Mouse (Mus musculus) midbrain, embryonic 16.5 days (tissue): ENCODE measurements around the gene Fam3a. TPM values are rescaled to one million over a fixed set of nuclear protein-coding genes. Genes with fewer than 3 reads are reported as not detected.
A peak's percentile ranks its signal among the peaks of the same experiment; 100 is the strongest.

Source experiments
- ATAC-seq: fragments of 200-750 bp; cut with Nextera tagmentation; 2 replicates; pipeline ENCODE4 v1.8.0; 2017; ENCODE audit warnings: moderate TSS enrichment
- H3K27ac ChIP-seq: fragments of 300-500 bp; sonication (generic); 2 replicates; pipeline ENCODE4 v1.5.1; 2014; ENCODE audit warnings: mild to moderate bottlenecking, low read length, mixed read lengths
- H3K27me3 ChIP-seq: fragments of 300-500 bp; sonication (generic); 2 replicates; pipeline ENCODE4 v1.6.1; 2014; ENCODE audit warnings: low read depth, low read length, mixed read lengths; ENCODE audit not compliant: control insufficient read depth, insufficient read depth
- H3K36me3 ChIP-seq: fragments of 300-500 bp; sonication (generic); 2 replicates; pipeline ENCODE4 v1.6.1; 2014; ENCODE audit warnings: mild to moderate bottlenecking, low read length, moderate library complexity, mixed read lengths; ENCODE audit not compliant: control insufficient read depth, insufficient read depth
- H3K4me1 ChIP-seq: fragments of 300-500 bp; sonication (generic); 2 replicates; pipeline ENCODE4 v1.6.1; 2014; ENCODE audit warnings: mild to moderate bottlenecking, low read length, mixed read lengths; ENCODE audit not compliant: control insufficient read depth, insufficient read depth
- H3K4me2 ChIP-seq: fragments of 300-500 bp; sonication (generic); 2 replicates; pipeline ENCODE4 v1.6.1; 2014; ENCODE audit warnings: mild to moderate bottlenecking, low read length, mixed read lengths
- H3K4me3 ChIP-seq: fragments of 300-500 bp; sonication (generic); 2 replicates; pipeline ENCODE4 v1.5.1; 2014; ENCODE audit warnings: low read depth, mild to moderate bottlenecking, low read length, moderate library complexity, mixed read lengths
- H3K9ac ChIP-seq: fragments of 300-500 bp; sonication (generic); 2 replicates; pipeline ENCODE4 v1.6.1; 2014; ENCODE audit warnings: low read depth, low read length, mixed read lengths
- H3K9me3 ChIP-seq: fragments of 300-500 bp; sonication (generic); replicated peaks from 2 replicates; pipeline ENCODE4 v1.6.1; 2014; ENCODE audit warnings: mild to moderate bottlenecking, low read length, mixed read lengths; ENCODE audit not compliant: control insufficient read depth, poor library complexity, severe bottlenecking
- WGBS: fragments of 180-500 bp; shearing (Covaris S2); extraction: QIAGEN DNeasy Blood & Tissue Kit; methylation state at CpG from one replicate; pipeline ENCODE4 v1.1.7; 2014; 5-methylcytosine and 5-hydroxymethylcytosine counted together
- polyA plus RNA-seq: library from polyadenylated mRNA; unstranded; fragments of >200 nt; fragmentation: Nextera tagmentation; extraction: Ambion mirVana; gene quantifications from 2 replicates; pipeline ENCODE4 v1.2.1, GENCODE M21; 2015

The Fam3a gene
- polyA plus RNA-seq, 1 experiment from 2014 or later, result 33.6 TPM

DNA sequence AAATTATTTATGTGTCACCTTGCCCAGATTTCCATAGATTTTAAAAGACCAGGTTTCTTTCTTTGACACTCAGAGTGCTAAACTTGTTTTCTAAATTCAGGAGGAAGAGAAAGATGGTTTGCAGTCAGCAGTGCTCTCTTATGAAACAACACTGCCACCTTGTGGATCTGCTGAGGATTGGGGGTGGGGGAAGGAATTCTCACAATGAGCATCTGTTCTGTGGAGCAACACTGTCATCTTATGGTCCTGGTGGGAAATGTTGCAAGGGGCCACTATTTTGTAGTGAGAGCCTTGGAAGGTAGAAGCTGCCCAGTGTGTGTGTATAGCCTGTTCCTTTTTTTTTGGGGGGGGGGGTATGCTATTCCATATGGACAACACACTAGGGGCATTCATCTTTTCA, 20.3 kb upstream of the Fam3a start:
- H3K4me2 ChIP-seq, result no peak overlapping the region
- H3K9me3 ChIP-seq, result no peaks in the 10 kb centered on the region
- no peaks in the 10 kb centered on the region for H3K27me3 ChIP-seq
- H3K4me1 ChIP-seq, result no peaks in the 10 kb centered on the region
- ATAC-seq, result peak; percentile 86
- no peak overlapping the region for H3K9ac ChIP-seq
- no peaks in the 10 kb centered on the region for H3K36me3 ChIP-seq
- H3K4me3 ChIP-seq, result no peak overlapping the region
- H3K27ac ChIP-seq, result no peak overlapping the region

DNA sequence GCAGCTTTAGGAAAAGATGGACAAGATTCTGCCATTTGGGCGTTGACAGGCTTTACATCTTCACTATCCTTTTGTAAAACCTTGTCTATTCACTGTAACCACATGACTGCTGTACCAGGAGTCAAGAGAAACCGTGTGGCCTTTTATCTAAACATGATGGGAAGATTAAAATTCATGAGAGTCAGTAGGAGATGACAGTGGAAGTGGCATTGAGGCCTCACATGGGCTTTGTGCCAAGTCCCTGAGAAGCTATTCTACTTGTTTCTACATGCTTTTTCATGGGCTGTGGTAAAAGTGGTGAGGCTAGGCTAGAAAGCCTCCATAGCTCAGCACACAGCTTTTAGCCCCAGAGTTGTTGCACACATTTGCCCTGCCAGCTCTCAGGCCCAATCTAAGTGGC, 15.3 kb upstream of the Fam3a start:
- no peak overlapping the region for H3K9ac ChIP-seq
- no peak for ATAC-seq
- no peak overlapping the region for H3K4me2 ChIP-seq
- no peaks in the 10 kb centered on the region for H3K4me1 ChIP-seq
- H3K27ac ChIP-seq, result no peak overlapping the region
- no peaks in the 10 kb centered on the region for H3K27me3 ChIP-seq
- H3K4me3 ChIP-seq, result no peak overlapping the region
- H3K36me3 ChIP-seq, result no peaks in the 10 kb centered on the region
- H3K9me3 ChIP-seq, result no peaks in the 10 kb centered on the region
- WGBS, result 23% methylated on average over 2 of the region's 2 CpGs

DNA sequence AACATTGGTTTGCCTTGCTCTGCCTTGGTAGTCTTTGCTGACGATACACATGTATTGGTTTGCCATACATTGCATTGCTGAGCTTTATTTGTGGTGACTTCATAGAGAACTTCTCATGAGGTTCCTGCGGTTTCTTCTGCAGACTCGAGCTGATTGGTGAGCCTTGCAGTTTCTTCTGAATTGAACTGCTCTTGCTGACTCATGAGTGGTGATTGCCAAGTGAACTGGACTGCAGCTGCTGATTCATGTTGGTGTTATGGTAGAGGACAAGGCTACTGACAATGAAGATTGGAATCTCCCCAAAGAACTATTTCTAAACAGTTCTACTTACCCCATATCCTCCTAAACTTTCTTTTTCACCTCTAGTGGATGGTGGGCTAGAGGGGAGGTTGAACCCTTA, 7.1 kb upstream of the Fam3a start:
- Histone ChIP-seq H3K4me2 (no peak overlapping the region), H3K27ac (no peak overlapping the region), H3K9me3 (no peaks in the 10 kb centered on the region), H3K27me3 (no peaks in the 10 kb centered on the region), H3K9ac (no peak overlapping the region), H3K36me3 (no peaks in the 10 kb centered on the region), H3K4me3 (no peak overlapping the region), H3K4me1 (no peaks in the 10 kb centered on the region)
- ATAC-seq, result no peak
- WGBS, result 84% methylated on average over 3 of the region's 3 CpGs

DNA sequence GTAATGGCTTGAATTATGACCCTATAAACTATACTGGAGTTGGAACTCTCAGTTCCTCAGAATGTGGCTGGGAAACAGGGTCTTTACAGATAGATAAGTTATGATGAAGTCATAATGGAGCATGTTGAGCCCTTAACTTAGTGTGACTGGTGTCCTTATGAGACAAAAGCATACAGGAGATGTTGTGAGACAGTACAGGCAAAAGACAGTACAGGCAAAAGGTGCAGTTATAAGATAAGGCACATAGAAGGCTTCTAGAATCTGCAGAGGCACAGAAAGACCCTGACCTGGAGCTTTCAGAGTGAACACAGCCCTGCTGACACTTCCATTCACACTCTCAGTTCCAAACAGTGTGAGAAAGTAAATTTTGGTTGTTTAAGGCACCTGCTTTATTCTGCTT, 4.9 kb downstream of the Fam3a start:
- H3K4me1 ChIP-seq, result peaks cover 9% of the 10 kb centered on the region
- no peak overlapping the region for H3K9ac ChIP-seq
- H3K36me3 ChIP-seq, result no peaks in the 10 kb centered on the region
- H3K27me3 ChIP-seq, result no peaks in the 10 kb centered on the region
- no peak overlapping the region for H3K27ac ChIP-seq
- H3K4me2 ChIP-seq, result no peak overlapping the region
- no peak for ATAC-seq
- no peak overlapping the region for H3K4me3 ChIP-seq
- H3K9me3 ChIP-seq, result no peaks in the 10 kb centered on the region

DNA sequence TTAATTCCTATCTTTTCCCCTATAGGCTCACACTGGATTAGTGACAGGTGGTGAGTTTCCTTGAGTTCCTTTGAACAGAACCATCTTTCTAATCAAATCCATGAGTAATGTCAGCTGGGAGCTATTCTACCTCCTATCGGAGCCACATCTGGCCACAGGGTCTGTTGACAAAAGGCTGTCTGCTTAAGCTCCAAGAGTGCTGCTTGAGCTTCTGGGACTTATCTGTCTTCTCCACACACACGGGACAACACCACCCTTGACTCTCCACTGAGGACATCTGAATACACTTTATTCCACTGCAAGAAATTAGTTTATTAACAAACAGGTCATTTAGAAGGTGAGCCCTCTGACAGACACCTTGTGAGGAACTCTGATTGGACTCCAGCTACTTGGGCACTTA, 8.6 kb downstream of the Fam3a start:
- Histone ChIP-seq H3K4me1 (no peaks in the 10 kb centered on the region), H3K4me2 (no peak overlapping the region), H3K27ac (no peak overlapping the region), H3K27me3 (no peaks in the 10 kb centered on the region), H3K36me3 (no peaks in the 10 kb centered on the region), H3K9me3 (no peaks in the 10 kb centered on the region), H3K9ac (no peak overlapping the region), H3K4me3 (no peak overlapping the region)
- 82% methylated on average over 2 of the region's 2 CpGs for WGBS
- no peak for ATAC-seq

DNA sequence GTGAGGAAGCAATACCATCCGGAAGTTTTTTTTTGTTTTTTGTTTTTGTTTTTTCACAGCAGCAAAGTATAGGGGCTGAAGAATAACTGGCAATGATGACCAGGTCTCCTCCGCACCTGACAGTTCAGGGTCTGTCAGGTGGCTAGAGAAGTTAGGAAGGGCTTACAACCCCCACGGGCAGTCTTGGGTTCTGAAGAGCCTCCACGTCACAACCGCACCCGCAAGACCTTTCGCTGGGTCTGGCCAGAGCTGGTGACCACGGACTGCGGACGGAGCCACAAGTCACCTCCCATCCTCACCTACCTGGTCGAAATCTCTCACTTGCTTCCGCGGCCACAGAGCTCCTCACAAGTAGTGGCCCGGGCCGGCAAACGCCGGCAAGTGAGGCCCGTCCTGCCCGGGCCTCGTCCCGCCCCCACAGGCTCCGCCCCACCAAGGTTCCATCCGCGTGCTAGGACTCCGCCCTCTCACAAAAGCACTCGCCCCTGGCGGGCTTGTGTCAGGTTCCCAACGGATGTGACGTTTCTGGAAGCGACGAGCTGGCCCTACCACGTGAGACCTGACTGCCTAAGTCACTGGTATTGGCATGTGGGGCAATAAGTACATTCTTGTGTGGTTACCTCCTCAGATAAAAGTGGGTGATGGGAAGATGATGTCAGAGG, 20.1 kb downstream of the Fam3a start, which contains the start of the genes Ubl4a and Slc10a3:
TSS of gene Ubl4a (minus strand) at position 331 of the 662 bp plus-strand sequence.
TSS of gene Slc10a3 (minus strand) at position 462 of the 662 bp plus-strand sequence.
- no peaks in the 10 kb centered on the region for H3K9me3 ChIP-seq
- H3K27ac ChIP-seq, result no peak within 1 kb of the TSS; the same call in 1 of the 2 replicates
- WGBS, result 17% methylated on average over 32 of the region's 32 CpGs
- peaks cover 8% of the 10 kb centered on the region for H3K4me1 ChIP-seq
- no peaks in the 10 kb centered on the region for H3K36me3 ChIP-seq
- peak within 1 kb of the TSS; percentile 67 for H3K4me2 ChIP-seq
- peak within 1 kb of the TSS; percentile 48 for H3K4me3 ChIP-seq
- peak; percentile 89 for ATAC-seq
- peak within 1 kb of the TSS; percentile 62 for H3K9ac ChIP-seq
- H3K27me3 ChIP-seq, result no peaks in the 10 kb centered on the region

DNA sequence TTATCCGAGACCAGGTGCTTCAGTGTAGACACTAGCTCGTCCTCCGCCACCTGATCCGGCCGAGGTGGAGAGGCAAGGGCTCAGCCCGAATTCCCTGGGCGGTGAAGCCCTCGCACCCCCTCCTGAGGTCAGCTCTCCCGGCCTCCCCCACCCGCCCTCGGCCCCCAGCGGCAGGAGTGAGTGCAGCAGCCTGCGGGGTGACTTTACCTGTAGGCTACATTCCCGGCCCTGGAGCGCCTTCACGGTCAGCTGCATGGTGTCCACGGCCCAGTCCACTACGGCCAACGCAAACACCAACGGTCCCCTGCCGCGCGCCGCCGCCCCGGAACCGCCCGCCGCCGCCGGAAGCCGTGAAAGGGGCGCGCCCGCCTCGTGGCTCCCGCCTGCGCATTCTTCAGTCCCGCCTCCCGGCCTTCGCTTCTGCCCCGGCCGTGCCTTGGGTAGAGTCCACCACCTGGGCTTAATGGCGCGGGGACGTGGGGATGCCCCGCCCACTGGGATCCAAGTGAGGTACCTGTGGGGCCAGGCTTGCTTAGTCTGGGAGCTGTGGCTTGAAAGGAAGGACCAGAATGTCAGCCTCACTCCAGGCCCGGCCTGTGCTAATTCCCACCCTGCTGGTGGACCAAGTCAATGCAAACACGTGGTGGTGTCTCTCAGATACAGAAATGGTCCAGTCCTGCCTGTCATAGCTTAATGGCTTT, 24.7 kb downstream of the Fam3a start:
- Histone ChIP-seq H3K4me3 (peak overlapping the region; percentile 57), H3K4me2 (peak overlapping the region; percentile 69), H3K36me3 (no peaks in the 10 kb centered on the region), H3K27me3 (no peaks in the 10 kb centered on the region), H3K4me1 (peaks cover 14% of the 10 kb centered on the region), H3K9ac (peak overlapping the region; percentile 82), H3K9me3 (no peaks in the 10 kb centered on the region), H3K27ac (peak overlapping the region; percentile 85)
- WGBS, result 20% methylated on average over 34 of the region's 49 CpGs
- ATAC-seq, result peak; percentile 80

DNA sequence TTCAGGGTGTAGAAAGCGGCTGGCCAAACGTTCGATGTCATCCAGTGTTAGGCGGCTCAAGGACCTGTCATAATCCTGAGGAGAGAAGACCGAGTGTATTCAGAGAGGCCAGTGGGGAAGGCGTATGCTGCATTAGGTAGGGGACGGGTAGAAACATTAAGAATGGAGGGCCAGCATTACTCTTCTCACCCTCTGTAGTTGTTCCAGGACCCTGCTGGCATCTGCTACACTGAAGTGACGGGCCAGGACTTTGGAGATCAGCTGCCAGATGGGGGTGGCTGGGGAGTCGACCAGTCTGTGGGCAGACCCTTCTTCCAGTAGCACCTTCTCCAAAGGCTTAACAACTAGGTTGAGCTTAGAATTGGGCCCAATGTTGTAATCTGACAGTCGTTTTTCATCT, 25.6 kb downstream of the Fam3a start:
- ATAC-seq, result peak; percentile 5; the same call in 1 of the 2 replicates

DNA sequence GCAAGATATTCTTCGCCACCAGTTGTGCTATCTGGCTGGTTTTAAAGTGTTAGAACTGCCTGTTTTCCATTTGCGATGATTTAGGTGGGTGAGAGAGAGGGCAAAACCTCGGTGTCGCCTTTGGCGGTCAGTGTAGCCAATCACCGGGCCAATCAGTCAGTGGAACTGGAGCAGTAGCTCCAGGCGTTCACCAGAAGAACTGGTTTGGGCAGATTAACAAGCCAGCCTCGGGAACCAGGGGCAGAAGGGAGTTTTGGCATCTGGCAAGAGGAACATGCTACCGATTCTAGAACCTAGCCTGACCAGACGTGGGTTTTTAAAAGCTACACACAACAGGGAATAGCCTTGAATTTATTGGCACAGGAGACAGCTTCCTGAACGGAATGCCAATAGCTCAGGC, 33.9 kb downstream of the Fam3a start:
- Histone ChIP-seq H3K36me3 (no peaks in the 10 kb centered on the region), H3K27me3 (no peaks in the 10 kb centered on the region), H3K27ac (no peak overlapping the region), H3K4me3 (no peak overlapping the region), H3K9me3 (no peaks in the 10 kb centered on the region), H3K9ac (no peak overlapping the region), H3K4me2 (no peak overlapping the region), H3K4me1 (no peaks in the 10 kb centered on the region)
- ATAC-seq, result no peak
- 57% methylated on average over 11 of the region's 11 CpGs for WGBS

More for the DNA sequence above, 25.6 kb downstream of the Fam3a start:
- Histone ChIP-seq H3K9ac (peak overlapping the region; percentile 82), H3K27ac (peak overlapping the region; percentile 85), H3K4me3 (peak overlapping the region; percentile 57), H3K27me3 (no peaks in the 10 kb centered on the region), H3K4me1 (peaks cover 13% of the 10 kb centered on the region), H3K36me3 (no peaks in the 10 kb centered on the region), H3K4me2 (peak overlapping the region; percentile 69), H3K9me3 (no peaks in the 10 kb centered on the region)
- WGBS, result 70% methylated on average over 10 of the region's 10 CpGs
